Mouse (Mus musculus): ENCODE results near the gene Vps37c.

Gene Vps37c

GRCm38 (mm10) chr19:10688537-10689352 lies at the start of gene Vps37c:
Gene Vps37c, plus strand, starts transcription at chr19:10688735.
- DNase-seq = peak; percentile 98 to 99

- no peak for DNase-seq
Observed at GRCm38 (mm10) chr19:10640080-10640479, 48.5 kb upstream of the Vps37c start.

- no peak for DNase-seq
Observed at GRCm38 (mm10) chr19:10640589-10641378, 47.8 kb upstream of the Vps37c start.

GRCm38 (mm10) chr19:10645616-10646015 lies 42.9 kb upstream of the Vps37c start:
- DNase-seq = no peak

GRCm38 (mm10) chr19:10648156-10648555 lies 40.4 kb upstream of the Vps37c start:
- DNase-seq = no peak

- DNase-seq = no peak
Observed at GRCm38 (mm10) chr19:10656058-10656457, 32.5 kb upstream of the Vps37c start.

- DNase-seq = no peak
Observed at GRCm38 (mm10) chr19:10657742-10658141, 30.8 kb upstream of the Vps37c start.

- no peak for DNase-seq
Observed at GRCm38 (mm10) chr19:10658406-10658805, 30.1 kb upstream of the Vps37c start.

GRCm38 (mm10) chr19:10661373-10661772 lies 27.2 kb upstream of the Vps37c start:
- DNase-seq = no peak

GRCm38 (mm10) chr19:10661919-10662318 lies 26.6 kb upstream of the Vps37c start:
- no peak for DNase-seq

GRCm38 (mm10) chr19:10662665-10663064 lies 25.9 kb upstream of the Vps37c start:
- no peak for DNase-seq

GRCm38 (mm10) chr19:10665093-10665492 lies 23.4 kb upstream of the Vps37c start:
- DNase-seq = no peak

- DNase-seq = peak; percentile 86 to 88
Observed at GRCm38 (mm10) chr19:10665499-10665898, 23.0 kb upstream of the Vps37c start.

GRCm38 (mm10) chr19:10671319-10671718 lies 17.2 kb upstream of the Vps37c start:
- no peak for DNase-seq

- no peak for DNase-seq
Observed at GRCm38 (mm10) chr19:10671854-10672417, 16.6 kb upstream of the Vps37c start.

- DNase-seq = no peak
Observed at GRCm38 (mm10) chr19:10673275-10673674, 15.3 kb upstream of the Vps37c start.

- no peak for DNase-seq
Observed at GRCm38 (mm10) chr19:10676656-10677055, 11.9 kb upstream of the Vps37c start.

- DNase-seq = peak; percentile 97 to 99
Observed at GRCm38 (mm10) chr19:10677915-10678771, 10.4 kb upstream of the Vps37c start, which contains the start of gene Pga5. Gene Pga5, minus strand, starts transcription at chr19:10678071.

- no peak for DNase-seq
Observed at GRCm38 (mm10) chr19:10678772-10679067, 9.8 kb upstream of the Vps37c start.

GRCm38 (mm10) chr19:10681571-10681970 lies 7.0 kb upstream of the Vps37c start:
- DNase-seq = no peak

- DNase-seq = no peak
Observed at GRCm38 (mm10) chr19:10685081-10685480, 3.5 kb upstream of the Vps37c start.

GRCm38 (mm10) chr19:10685727-10686126 lies 2.8 kb upstream of the Vps37c start:
- DNase-seq = no peak
